Mouse (Mus musculus): ENCODE results near the gene Cacna1f.

Gene Cacna1f

DNA sequence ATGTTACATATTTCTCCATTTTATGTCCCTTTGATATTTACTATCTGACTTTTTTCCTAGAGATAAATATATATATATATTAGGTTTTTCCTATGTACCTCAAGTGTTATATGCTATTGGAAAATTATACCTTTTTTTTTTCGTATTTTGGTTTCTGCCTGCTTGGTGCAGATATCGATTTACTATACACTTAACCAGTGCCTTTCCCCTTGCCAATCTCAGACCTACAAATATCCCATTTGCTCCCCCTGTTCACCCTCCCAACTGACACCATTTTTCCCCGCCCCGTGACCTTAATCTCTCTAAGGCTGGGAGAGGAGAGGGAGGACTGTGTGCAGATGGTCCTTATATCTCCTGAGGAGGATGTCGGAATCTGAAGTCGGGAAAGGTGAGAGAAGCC lies at the start of gene Cacna1f:
TSS of gene Cacna1f (plus strand) at position 301 of the 400 bp plus-strand sequence.
- DNase-seq, result no peak

DNA sequence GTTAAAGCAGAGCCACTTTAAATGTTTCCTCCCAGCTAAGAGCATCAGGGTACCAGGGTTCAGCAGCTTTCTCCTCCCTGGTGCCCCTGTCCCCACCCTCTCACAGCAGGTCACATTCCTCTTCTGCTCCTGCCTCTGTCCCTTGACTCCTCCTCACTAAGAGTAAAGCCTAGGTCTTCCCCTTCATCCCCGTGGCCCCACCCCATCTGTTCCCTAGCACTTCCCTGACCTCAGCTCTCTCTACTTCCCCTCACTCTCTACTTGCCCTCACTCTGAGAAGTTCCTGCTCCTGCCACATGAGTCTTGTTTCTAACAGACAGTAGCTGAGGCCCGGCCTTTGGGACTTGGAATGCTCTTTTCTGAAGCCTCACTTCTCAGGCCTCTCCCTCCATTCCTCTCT lies 43.8 kb upstream of the Cacna1f start:
- no peak for DNase-seq

DNA sequence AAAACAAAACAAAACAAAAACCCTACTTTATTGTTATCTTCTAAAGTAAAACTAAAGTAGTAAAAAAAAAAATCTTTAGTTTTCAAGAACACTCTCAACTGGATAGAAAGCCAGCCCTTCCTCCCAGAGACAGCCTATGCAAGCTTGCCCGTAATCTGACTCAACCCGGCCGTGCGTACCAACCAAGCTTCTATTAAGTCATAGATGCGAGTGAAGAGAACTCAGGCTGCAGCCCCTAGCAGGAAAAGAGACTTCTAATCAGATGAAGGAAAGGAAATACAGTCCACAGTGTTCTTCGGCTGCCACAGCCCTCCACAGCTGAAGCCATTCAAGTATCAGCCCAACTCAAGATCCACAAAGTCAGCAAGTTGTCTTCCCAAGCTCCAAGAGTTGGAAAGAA lies 40.5 kb upstream of the Cacna1f start:
- DNase-seq, result no peak

DNA sequence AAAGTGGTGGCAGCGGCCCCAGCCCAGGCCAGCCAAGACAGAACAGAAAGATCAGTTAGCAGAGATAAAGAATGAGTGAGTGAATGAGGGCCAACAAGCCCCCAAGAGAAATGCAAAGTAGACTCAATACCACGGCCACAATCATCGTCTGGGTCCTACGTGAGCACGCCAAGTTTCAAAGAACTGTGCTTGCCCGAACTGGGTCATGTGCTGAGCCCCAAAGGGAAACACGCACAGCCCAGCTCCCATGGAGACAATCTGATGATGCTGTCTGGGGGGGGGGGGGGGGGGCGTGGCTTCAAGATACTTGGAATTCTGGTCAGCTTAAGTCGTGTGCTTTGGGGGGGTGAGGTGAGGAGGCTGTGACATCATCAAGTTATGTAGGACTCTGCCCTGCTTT lies 39.4 kb upstream of the Cacna1f start:
- no peak for DNase-seq

DNA sequence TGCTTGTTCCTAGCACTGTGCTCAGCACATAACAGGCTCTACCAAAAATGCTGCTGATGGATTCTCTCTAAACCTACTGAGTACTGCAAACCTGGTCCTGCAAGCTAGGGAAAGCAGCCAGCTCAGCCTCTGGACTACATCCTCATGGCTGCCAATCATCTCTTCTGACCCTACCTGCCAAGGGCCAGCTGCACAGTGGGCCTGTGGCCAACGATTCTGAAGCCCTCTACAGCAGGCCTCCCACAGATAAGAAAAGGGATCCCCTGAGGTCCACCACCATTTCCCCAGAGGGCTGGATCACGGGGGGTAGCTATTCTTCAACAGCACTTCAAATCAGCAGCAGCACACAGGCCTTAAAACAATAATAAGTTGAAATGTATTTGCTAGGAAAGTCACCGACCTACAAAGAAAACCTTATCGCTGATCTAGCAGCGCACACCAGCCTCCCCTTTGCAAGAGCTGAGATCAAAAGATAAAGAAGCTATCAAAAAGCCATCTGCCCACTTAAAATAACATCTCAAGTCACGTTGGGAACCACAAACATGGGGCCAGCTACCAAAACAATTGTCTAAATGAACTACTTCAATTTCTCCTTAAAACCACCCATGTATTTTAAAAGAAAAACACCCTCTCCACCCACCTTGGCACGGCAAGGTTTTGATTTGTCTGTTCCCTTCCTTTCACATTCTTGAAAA lies 36.3 kb upstream of the Cacna1f start:
- no peak for DNase-seq

DNA sequence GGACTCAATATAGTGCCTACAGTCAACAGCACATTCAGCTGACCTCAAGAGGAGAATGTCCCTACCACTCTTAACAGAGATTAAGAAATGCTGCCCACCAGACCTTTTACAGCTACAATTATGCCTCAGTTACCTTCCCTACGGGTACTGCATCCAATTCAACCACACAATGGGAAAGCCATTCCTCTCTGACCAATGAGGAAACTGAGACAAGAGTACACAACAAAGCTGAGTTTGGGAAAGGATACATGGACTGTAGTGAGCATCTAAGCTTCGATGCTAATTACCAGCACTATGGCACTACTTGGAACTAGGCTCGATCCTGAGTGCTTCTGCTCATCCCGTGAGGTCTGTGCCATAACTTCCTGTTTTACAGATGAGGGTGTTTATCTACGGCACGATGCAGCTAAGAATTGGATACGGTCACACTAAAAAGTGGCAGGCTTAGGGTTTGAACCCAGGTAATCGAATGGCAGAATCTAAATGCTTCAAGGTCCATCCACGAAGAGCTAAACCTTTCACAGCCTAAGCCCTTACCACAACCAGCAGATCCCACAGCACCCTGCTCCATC lies 35.2 kb upstream of the Cacna1f start:
- DNase-seq, result no peak

DNA sequence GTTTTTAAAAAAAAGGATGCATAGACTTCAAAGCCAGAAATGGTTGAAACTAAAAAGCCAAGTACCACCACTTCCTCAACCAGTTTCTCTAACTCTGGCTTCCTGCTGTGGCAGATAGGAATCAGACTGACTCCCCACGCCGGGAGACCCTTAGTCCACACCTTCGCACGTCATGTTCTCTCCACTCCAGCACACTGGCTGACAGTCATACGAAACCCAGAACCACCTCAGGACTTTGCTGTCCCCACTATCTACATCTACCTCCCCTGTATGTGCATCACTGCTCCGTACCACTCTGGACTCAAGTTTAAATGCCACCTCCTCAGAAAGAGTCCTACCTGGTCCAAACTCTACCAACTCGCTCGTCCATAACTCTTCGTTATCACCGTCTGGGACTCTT lies 34.4 kb upstream of the Cacna1f start:
- no peak for DNase-seq

DNA sequence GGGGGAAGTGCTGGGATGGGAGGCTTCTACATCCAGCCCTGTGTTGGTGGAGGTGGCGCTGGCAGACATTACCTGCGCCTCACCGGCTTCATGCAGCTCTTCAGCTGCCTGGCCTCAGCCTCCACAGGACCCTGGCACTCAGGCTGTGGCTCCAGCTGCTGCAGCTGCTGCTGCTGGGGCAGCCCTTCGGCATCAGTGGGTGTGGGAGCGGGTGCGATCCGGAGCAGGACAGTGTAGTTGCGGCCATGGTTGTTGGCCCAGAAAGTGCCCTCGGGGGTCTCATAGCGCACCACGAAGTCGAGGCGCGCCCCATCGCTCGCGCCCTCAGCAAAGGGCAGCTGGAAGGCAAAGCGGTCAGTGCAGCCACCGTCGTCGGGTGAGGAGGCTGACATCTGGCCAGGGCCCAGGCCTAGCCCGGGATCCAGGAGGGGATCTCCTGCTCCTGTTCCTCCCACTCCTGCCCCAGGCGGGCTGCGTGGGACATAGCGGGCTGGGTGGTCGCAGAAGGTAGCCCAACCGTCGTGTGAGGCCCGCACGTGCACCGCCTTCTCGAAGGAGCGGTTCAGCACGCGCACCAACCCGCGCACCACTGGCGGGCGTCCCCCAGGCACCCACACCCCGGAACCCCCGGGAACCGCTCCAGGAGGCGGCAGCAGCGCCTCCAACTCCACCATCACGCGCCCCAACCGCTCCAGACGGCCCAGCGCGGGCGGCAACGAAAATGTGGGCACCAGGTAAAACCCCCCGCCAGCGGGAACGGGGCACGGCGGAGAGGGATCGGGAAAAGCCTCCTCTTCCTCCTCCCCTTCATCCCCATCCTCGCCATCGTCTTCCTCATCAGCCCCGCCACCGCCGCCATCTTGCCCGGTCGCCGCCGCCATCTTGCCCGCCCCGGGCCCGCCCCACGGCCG lies 33.5 kb upstream of the Cacna1f start, which contains the start of gene Foxp3:
TSS of gene Foxp3 (plus strand) at position 469 of the 911 bp plus-strand sequence.
- DNase-seq, result peak; percentile 12

DNA sequence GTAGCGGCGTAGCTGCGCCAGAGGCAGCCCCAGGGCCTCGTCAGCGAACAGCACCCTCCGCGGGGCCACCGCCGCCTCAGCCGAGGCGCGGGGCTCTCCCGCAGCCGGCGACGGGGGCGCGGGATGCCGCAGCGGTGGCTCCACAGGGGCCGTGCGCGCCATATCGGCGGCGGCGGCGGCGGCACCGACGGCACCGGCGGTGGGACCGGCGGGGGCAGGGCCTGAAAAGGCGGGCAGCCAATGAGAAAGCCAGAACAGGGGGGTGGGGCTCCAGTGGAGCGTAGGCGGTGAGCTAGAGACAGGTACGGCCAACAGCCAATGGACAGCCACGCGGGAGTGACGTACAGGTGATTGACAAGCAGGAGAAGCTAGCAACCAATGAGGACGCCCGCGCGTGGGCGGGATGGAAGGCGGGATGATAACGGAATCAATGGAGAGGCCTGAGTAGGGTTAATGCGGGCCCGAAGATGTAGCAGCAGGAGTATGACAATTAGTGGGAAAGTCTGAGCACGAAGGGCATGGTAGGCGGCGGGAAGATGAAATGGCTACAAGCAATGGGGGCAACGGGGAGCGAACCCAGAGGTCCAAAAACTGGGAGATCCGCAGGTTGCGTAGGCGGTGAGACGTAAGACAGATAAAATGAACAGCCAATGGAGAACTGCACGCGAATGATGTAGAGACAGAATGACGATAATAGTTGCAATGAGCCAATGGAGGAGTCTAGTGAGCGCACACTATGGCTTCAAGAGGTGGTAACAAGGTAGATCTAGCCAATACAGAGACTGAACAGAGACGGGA lies 32.6 kb upstream of the Cacna1f start, which contains the start of gene Ppp1r3f:
TSS of gene Ppp1r3f (minus strand) at position 197 of the 798 bp plus-strand sequence.
- peak; percentile 97 for DNase-seq

DNA sequence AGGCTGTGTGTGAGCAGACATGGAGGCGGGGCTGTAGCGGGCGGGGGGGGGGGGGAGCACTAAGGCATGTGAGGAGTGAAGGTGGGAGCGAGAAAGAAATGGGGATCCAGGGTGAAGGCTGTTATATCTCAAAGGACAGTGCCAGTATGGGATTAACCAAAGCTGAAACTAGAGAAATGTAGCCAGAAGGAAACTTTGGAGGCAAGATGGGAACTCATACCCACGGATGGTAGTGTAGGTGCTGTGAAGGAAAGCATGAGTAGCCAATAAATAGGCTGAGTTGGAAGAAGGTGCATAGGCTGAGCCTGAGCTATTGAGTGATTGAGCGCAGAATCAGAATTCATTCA lies 32.0 kb upstream of the Cacna1f start:
- no peak for DNase-seq

DNA sequence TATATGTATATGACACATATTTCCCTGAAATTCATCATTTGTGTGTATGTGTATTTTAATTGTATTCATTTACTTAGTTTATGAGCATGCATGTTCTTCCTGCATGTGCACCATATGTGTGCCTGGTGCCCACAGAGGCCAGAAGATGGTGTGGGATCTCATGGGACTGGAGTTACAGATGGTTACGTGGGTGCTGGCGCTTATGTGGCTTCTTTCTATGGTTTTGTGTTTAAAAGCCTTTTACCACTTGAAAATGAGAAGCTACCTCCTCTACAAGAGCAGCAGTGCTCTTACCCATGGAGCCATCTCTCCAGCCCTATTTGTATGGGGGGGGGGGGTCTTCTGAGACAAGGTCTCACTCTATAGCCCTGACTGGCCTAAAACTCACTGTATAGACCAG lies 25.7 kb upstream of the Cacna1f start:
- no peak for DNase-seq

DNA sequence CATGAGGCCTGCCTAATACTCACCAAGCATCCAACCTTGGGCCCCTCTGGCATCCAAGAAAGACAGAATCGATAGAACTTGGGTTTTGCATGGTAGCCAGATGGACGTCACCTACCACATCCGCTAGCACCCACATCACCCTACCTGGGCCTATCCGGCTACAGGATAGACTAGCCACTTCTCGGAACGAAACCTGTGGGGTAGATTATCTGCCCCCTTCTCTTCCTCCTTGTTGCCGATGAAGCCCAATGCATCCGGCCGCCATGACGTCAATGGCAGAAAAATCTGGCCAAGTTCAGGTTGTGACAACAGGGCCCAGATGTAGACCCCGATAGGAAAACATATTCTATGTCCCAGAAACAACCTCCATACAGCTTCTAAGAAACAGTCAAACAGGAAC lies 23.0 kb upstream of the Cacna1f start:
- DNase-seq, result no peak

DNA sequence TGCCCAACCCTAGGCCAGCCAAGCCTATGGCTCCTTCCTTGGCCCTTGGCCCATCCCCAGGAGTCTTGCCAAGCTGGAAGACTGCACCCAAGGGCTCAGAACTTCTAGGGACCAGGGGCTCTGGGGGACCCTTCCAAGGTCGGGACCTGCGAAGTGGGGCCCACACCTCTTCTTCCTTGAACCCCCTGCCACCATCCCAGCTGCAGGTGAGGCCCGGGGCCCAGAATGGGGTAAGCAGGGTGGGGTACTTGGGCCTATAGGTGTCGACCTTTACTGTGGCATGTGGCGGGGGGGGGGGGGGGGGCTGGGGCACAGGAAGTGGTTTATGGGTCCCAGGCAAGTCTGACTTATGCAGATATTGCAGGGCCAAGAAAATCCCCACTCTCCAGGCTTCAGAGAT lies 20.5 kb upstream of the Cacna1f start:
- no peak for DNase-seq

DNA sequence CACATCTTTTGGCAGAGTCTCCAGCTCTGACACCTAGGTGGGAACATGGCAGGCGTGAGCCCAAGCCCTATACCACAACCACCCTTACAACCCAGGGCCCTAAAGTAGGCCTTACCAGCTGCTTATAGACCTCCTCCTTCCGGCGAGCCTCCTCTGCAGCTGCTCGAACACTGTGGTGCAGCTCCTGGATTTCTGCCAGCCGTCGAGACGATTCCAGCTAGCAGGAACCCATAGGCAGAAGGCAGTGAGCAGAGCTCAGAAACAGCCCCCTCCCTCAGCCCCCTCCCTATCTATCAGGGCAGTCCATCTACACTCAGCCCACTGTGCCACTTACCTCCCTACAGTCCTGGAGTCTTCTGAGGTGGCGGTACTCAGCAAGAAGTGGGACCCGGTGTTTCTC lies 11.5 kb upstream of the Cacna1f start:
- no peak for DNase-seq

DNA sequence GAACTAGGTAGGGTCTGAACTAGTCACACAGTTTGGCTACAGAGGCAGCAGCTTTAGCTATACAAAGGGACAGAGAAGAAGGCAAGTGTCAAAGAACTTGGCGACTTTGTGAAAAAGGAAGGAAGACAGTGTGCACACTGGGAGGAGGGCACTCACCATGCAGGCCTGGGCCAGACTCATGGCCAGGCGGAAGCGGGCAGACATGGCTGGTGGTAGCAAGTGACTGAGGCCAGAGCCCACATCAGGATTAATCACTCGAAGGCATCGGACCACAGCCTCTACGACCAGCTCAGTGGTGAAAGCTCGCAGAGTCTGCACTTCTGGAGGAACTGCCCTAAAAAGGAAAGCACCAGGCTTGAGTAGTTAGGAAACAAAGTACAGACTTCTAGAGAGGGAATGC lies 2.9 kb upstream of the Cacna1f start:
- no peak for DNase-seq

DNA sequence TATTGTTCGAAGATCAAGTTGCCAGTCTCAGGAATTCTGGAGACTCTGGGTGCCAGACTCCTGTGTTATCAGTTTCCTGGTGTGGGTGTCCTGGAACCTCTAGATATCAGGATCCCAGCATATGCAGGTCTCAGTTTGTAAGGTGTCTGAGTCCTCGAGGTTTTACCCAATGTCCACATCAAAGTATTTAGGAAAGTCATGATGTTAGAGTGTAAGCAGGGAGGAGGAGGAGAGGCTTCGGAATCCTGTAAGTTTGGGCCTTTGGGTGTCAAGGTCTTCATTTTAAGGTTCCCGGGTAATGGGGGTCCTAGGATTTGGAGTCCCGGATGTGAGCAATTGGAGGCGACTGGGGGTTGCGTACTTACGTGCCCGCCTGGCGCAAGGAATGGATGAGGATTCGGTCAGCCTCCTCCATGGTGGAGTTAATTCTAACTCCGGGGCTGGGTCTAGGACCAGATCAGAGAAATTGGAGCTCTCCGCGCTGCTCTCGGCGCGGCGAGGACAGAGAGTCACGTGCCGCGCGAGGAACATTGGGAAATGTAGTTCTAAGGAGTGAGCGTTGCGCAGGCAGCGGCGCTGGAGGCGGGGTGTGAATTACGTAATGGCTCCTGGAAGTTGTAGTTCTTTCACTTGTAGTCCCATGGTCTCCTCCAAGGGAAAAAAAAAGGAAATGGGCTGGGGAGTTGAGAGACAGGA lies 1.9 kb upstream of the Cacna1f start, which contains the start of gene Ccdc22:
TSS of gene Ccdc22 (minus strand) at position 639 of the 696 bp plus-strand sequence.
- DNase-seq, result peak; percentile 89

DNA sequence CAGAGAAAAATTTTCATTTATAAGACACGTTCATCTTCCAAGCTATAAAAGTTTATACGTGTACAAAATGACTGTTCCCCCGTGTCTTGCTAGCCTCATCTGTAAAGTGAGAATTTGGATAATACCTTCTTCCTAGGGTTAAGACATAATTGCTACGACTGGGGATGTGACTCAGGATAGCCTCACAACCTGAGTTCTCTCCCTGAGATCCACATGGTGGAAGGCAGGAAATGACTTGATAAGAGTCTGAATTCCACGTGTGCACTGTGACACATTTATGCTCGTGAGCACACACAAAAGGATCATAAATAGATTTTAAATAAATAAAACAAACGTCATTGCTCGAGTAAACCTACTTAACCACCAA lies 1.3 kb upstream of the Cacna1f start:
- no peak for DNase-seq

DNA sequence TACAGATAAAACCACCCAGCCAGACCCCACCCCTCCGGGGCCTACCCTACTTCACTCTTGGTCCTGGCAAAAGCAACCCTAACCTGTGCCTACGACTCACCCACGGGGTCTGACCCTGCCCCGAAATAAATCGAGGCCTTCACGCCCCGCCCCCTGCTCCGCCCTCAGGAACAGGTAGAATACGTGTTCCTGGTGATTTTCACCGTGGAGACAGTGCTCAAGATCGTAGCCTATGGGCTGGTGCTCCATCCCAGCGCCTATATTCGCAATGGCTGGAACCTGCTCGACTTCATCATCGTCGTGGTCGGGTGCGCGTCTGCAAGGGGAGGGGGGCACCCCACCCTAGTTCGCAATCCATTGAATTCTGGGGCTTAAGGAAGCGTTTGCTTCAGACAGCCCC lies 3.2 kb downstream of the Cacna1f start:
- no peak for DNase-seq

DNA sequence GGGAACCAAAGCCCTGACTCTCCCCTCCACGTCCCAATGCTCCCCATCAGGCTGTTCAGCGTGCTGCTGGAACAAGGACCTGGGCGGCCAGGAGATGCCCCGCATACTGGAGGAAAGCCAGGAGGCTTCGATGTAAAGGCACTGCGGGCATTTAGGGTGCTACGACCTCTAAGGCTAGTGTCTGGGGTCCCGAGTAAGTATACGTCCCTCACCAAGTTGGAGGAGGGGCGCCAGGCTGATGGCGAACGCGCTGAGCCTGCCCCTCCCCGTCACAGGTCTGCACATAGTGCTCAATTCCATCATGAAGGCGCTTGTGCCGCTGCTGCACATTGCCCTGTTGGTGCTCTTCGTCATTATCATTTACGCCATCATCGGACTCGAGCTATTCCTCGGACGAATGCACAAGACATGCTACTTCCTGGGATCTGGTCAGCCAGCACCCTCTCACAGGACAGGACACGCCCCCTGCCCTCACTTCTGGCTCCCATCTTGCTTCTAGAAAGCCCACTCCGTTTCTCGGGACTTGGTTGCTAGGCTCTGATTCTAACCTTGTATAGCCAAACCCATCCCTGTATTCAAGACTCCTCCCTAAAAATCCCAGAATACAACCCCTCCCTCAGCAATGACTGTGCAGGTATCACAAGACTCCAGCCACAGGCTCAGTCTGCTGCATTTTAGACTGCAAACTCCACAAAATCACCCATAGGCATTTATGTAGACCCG lies 3.8 kb downstream of the Cacna1f start:
- no peak for DNase-seq

DNA sequence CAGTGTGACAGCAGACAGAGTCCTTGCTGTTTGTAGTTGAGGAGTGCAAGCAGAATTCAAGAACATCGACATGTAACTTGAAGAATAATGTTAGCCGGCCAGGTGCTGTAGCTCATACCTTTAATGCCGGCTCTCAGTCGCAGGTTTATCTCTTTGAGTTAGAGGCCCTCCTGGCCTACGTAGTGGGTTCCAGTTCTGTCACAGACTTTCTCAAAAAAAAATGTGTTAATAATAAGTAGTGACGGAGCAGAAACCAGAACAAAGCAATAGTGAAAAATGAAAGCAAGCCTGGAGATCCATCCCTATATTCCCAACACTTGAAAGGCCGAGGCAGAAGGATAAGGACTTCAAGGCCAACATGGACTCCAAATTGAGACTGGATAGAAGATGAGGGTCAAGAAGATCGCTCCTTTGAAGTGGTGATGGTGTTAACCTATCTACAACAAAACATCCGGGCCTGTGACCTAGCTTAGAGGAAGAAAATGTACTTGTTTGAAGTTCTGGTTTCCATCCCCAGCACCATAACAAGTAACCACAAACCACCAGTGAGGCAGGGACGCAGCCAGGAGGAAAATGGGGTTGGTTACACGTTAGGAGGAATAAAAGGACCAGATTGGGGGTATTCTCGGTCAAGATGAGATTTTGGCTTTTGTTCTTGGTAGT lies 11.1 kb downstream of the Cacna1f start:
- DNase-seq, result no peak

DNA sequence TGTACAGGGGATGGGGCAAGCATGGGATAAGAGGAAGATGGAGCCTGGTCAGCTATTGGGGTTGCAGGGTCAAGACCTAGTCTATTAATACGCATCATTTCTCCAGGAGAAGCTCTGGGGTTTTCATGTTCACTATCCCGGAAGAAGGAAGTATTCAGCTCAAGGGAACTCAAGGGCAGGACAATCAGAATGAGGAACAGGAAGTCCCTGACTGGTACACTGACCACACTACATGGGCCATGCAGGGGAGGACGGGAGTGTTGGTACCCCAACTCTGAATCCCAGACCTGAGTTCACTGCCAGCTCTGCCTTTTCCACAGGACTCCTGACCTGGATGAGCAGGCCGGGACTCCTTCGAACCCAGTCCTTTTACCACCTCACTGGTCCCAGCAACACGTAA lies 25.7 kb downstream of the Cacna1f start:
- DNase-seq, result no peak
